ENCODE assay signal across 24 mouse cellular contexts in genomic region chr10:69716907-69717306, GRCm38 (mm10).
DNase-seq lines count a peak whose midpoint lies in the region; ATAC-seq and TF ChIP-seq lines count a peak whose summit lies in the region.
"Had no signal": no experiment of that assay in that cellular context is flagged by ENCODE, and none has a peak within 500 bp of the region (broad histone marks: within the 10 kb centered on the region; RNA-seq: fewer than 3 reads in every experiment).

No protein-coding gene starts in this region.

- no peak overlapping the region for H3K4me2 ChIP-seq in forebrain, embryonic 11.5 days (ENCODE audit: low read depth, low read length, severe bottlenecking)
- H3K4me2 ChIP-seq in forebrain, embryonic 12.5 days: no peak overlapping the region
- H3K4me2 ChIP-seq in stomach, embryonic 14.5 days (replicated peaks; ENCODE audit: low read depth, low read length): no peak overlapping the region
- H3K4me2 ChIP-seq in stomach, postnatal 0 days (replicated peaks; ENCODE audit: low read depth): no peak overlapping the region
- no peak overlapping the region for H3K4me2 ChIP-seq in forebrain, embryonic 15.5 days (replicated peaks)
- H3K4me2 ChIP-seq: hindbrain, embryonic 15.5 days; midbrain, embryonic 12.5 days; neural tube, embryonic 12.5 days had no signal

- TF ChIP-seq CTCF in stomach, postnatal 0 days (IDR thresholded peaks at IDR 0.05; ENCODE audit: low read depth): no peak

- no peaks in the 10 kb centered on the region for H3K27me3 ChIP-seq in forebrain, embryonic 11.5 days (ENCODE audit: control insufficient read depth, insufficient read depth, low read length)
- H3K27me3 ChIP-seq in forebrain, embryonic 12.5 days: no peaks in the 10 kb centered on the region
- no peaks in the 10 kb centered on the region for H3K27me3 ChIP-seq in stomach, embryonic 14.5 days (ENCODE audit: control insufficient read depth, insufficient read depth, low read length)
- H3K27me3 ChIP-seq in stomach, postnatal 0 days (ENCODE audit: control insufficient read depth, insufficient read depth, low read length): no peaks in the 10 kb centered on the region
- H3K27me3 ChIP-seq in forebrain, embryonic 15.5 days: no peaks in the 10 kb centered on the region
- H3K27me3 ChIP-seq: hindbrain, embryonic 15.5 days; midbrain, embryonic 12.5 days; neural tube, embryonic 12.5 days had no signal

- H3K27ac ChIP-seq in forebrain, embryonic 11.5 days (ENCODE audit: low read depth, low read length): no peak overlapping the region
- no peak overlapping the region for H3K27ac ChIP-seq in forebrain, embryonic 12.5 days
- H3K27ac ChIP-seq in stomach, embryonic 14.5 days (ENCODE audit: low read length): no peak overlapping the region
- H3K27ac ChIP-seq in stomach, postnatal 0 days (replicated peaks): no peak overlapping the region
- H3K27ac ChIP-seq in forebrain, embryonic 15.5 days (replicated peaks): peak overlapping the region; percentile 0; the same call in 1 of the 2 replicates
- H3K27ac ChIP-seq: embryonic facial prominence, embryonic 10.5 days; heart, embryonic 10.5 days; hindbrain, embryonic 15.5 days; limb, embryonic 10.5 days; midbrain, embryonic 12.5 days; neural tube, embryonic 12.5 days had no signal

- WGBS in forebrain, embryonic 11.5 days: 85% methylated on average over 4 of the region's 4 CpGs
- 77% methylated on average over 4 of the region's 4 CpGs for WGBS in forebrain, embryonic 12.5 days
- 56% methylated on average over 4 of the region's 4 CpGs for WGBS in stomach, embryonic 14.5 days
- 58% methylated on average over 4 of the region's 4 CpGs for WGBS in stomach, postnatal 0 days
- 59% methylated on average over 4 of the region's 4 CpGs for WGBS in forebrain, embryonic 15.5 days

- H3K4me3 ChIP-seq in forebrain, embryonic 11.5 days (ENCODE audit: low read depth, low read length): no peak overlapping the region
- no peak overlapping the region for H3K4me3 ChIP-seq in forebrain, embryonic 12.5 days (replicated peaks)
- H3K4me3 ChIP-seq in stomach, embryonic 14.5 days (ENCODE audit: low read depth, low read length): no peak overlapping the region
- H3K4me3 ChIP-seq in stomach, postnatal 0 days (ENCODE audit: low read depth, low read length): no peak overlapping the region
- no peak overlapping the region for H3K4me3 ChIP-seq in forebrain, embryonic 15.5 days
- H3K4me3 ChIP-seq: embryonic facial prominence, embryonic 10.5 days; heart, embryonic 10.5 days; hindbrain, embryonic 15.5 days; limb, embryonic 10.5 days; midbrain, embryonic 12.5 days; neural tube, embryonic 12.5 days had no signal

- no peak for ATAC-seq in forebrain, embryonic 11.5 days (replicated peaks; ENCODE audit: low FRiP score)
- ATAC-seq in forebrain, embryonic 12.5 days (ENCODE audit: low FRiP score): no peak
- ATAC-seq in stomach, embryonic 14.5 days (ENCODE audit: insufficient number of reproducible peaks, insufficient read depth, low FRiP score, low read depth): peak; percentile 14; the same call in 1 of the 2 replicates
- ATAC-seq in stomach, postnatal 0 days (ENCODE audit: low FRiP score, low TSS enrichment): no peak
- peak; percentile 33; the same call in 1 of the 2 replicates for ATAC-seq in forebrain, embryonic 15.5 days (replicated peaks)
- ATAC-seq: activated CD4-positive, CD25-positive, alpha-beta regulatory T cell, adult 4 months had no signal

- H3K9me3 ChIP-seq in forebrain, embryonic 11.5 days (ENCODE audit: control insufficient read depth, low read length): no peaks in the 10 kb centered on the region
- no peaks in the 10 kb centered on the region for H3K9me3 ChIP-seq in forebrain, embryonic 12.5 days
- H3K9me3 ChIP-seq in stomach, embryonic 14.5 days (ENCODE audit: control insufficient read depth, low read depth, low read length): no peaks in the 10 kb centered on the region
- no peaks in the 10 kb centered on the region for H3K9me3 ChIP-seq in stomach, postnatal 0 days (ENCODE audit: control insufficient read depth, low read length)
- no peaks in the 10 kb centered on the region for H3K9me3 ChIP-seq in forebrain, embryonic 15.5 days
- H3K9me3 ChIP-seq: embryonic facial prominence, embryonic 10.5 days; heart, embryonic 10.5 days; hindbrain, embryonic 15.5 days; limb, embryonic 10.5 days; midbrain, embryonic 12.5 days; neural tube, embryonic 12.5 days had no signal

- TF ChIP-seq EP300 in stomach, postnatal 0 days (optimal IDR thresholded peaks at IDR 0.05): no peak

- H3K36me3 ChIP-seq in forebrain, embryonic 11.5 days (ENCODE audit: control insufficient read depth, insufficient read depth, low read length): no peaks in the 10 kb centered on the region
- H3K36me3 ChIP-seq in forebrain, embryonic 12.5 days (replicated peaks): no peaks in the 10 kb centered on the region
- H3K36me3 ChIP-seq in stomach, embryonic 14.5 days (ENCODE audit: control insufficient read depth, insufficient read depth, low read length): no peaks in the 10 kb centered on the region
- no peaks in the 10 kb centered on the region for H3K36me3 ChIP-seq in stomach, postnatal 0 days (ENCODE audit: control insufficient read depth, insufficient read depth, low read length)
- H3K36me3 ChIP-seq in forebrain, embryonic 15.5 days: no peaks in the 10 kb centered on the region
- H3K36me3 ChIP-seq: embryonic facial prominence, embryonic 10.5 days; heart, embryonic 10.5 days; hindbrain, embryonic 15.5 days; limb, embryonic 10.5 days; midbrain, embryonic 12.5 days; neural tube, embryonic 12.5 days had no signal

- H3K4me1 ChIP-seq in forebrain, embryonic 11.5 days (replicated peaks; ENCODE audit: control insufficient read depth, insufficient read depth, low read length): peaks cover 7% of the 10 kb centered on the region; the same call in 1 of the 2 replicates
- H3K4me1 ChIP-seq in forebrain, embryonic 12.5 days: peaks cover 30% of the 10 kb centered on the region
- peaks cover 5% of the 10 kb centered on the region; the same call in 1 of the 2 replicates for H3K4me1 ChIP-seq in stomach, embryonic 14.5 days (ENCODE audit: control insufficient read depth, insufficient read depth, low read length)
- H3K4me1 ChIP-seq in stomach, postnatal 0 days (replicated peaks; ENCODE audit: control insufficient read depth, insufficient read depth): no peaks in the 10 kb centered on the region
- H3K4me1 ChIP-seq in forebrain, embryonic 15.5 days: peaks cover 36% of the 10 kb centered on the region

- H3K9ac ChIP-seq in forebrain, embryonic 11.5 days (ENCODE audit: low read length): no peak overlapping the region
- H3K9ac ChIP-seq in forebrain, embryonic 12.5 days: no peak overlapping the region
- H3K9ac ChIP-seq in stomach, embryonic 14.5 days (replicated peaks; ENCODE audit: low read depth, low read length): no peak overlapping the region
- no peak overlapping the region for H3K9ac ChIP-seq in stomach, postnatal 0 days (ENCODE audit: low read length)
- H3K9ac ChIP-seq in forebrain, embryonic 15.5 days (replicated peaks): no peak overlapping the region
- H3K9ac ChIP-seq: hindbrain, embryonic 15.5 days; midbrain, embryonic 12.5 days; neural tube, embryonic 12.5 days had no signal

- DNase-seq in forebrain, embryonic 11.5 days (ENCODE audit: low spot score): peak; percentile 7
- no peak for DNase-seq in stomach, postnatal 0 days (ENCODE audit: low spot score)
- DNase-seq in urinary bladder, postnatal 10 days (ENCODE audit: low spot score): no peak
- no peak for DNase-seq in kidney, adult 9 months
- DNase-seq: adrenal gland, postnatal 10 days; B cell, adult 2 months; cerebellum, adult 9-11 months; kidney, adult 2 months; kidney, postnatal 10 days; liver; lung, postnatal 14 days; retina, postnatal 1 day; right cerebral cortex, postnatal 25 days; thymus, postnatal 36 days had no signal

Comparison
In these comparisons a context has a peak if more than half of its experiments do, and no peak if none do; other contexts are left out.
1. ATAC-seq: peak in stomach, embryonic 14.5 days (single experiment) and forebrain, embryonic 15.5 days (single experiment); none in forebrain, embryonic 11.5 days (single experiment), forebrain, embryonic 12.5 days (single experiment) and stomach, postnatal 0 days (single experiment).